ENCODE assay signal across 8 mouse cellular contexts in genomic region chr1:166360157-166360855, GRCm38 (mm10). TPM values are rescaled to one million over a fixed set of nuclear protein-coding genes. Genes with fewer than 3 reads are reported as not detected.
A peak's percentile ranks its signal among the peaks of the same experiment; 100 is the strongest.
DNase-seq lines count a peak whose midpoint lies in the region; ATAC-seq and TF ChIP-seq lines count a peak whose summit lies in the region.

No protein-coding gene starts in this region.

- no peak overlapping the region for H3K9ac ChIP-seq in embryonic facial prominence, embryonic 14.5 days (ENCODE audit: low read depth, low read length)
- no peak overlapping the region for H3K9ac ChIP-seq in liver, adult 2 months (ENCODE audit: low read depth, low read length)

- H3K79me2 ChIP-seq in liver, adult 2 months (ENCODE audit: control insufficient read depth, insufficient read depth, low read length), result no peaks in the 10 kb centered on the region
- no peaks in the 10 kb centered on the region for H3K79me2 ChIP-seq in myocyte (ENCODE audit: control insufficient read depth, insufficient read depth)

- no peaks in the 10 kb centered on the region for H3K27me3 ChIP-seq in embryonic facial prominence, embryonic 14.5 days (replicated peaks; ENCODE audit: control insufficient read depth, insufficient read depth, low read length)
- no peaks in the 10 kb centered on the region for H3K27me3 ChIP-seq in heart, embryonic 10.5 days (ENCODE audit: insufficient read depth, poor library complexity, severe bottlenecking)
- no peaks in the 10 kb centered on the region for H3K27me3 ChIP-seq in liver, adult 2 months (ENCODE audit: control insufficient read depth, insufficient read depth, low read length)
- H3K27me3 ChIP-seq in myocyte (ENCODE audit: control insufficient read depth, insufficient read depth, insufficient read length), result peaks cover 2% of the 10 kb centered on the region

- H3ac ChIP-seq in myocyte (ENCODE audit: control insufficient read depth, insufficient read length), result no peak overlapping the region

- H3K4me3 ChIP-seq in embryonic facial prominence, embryonic 14.5 days (ENCODE audit: low read depth, low read length), result no peak overlapping the region
- H3K4me3 ChIP-seq in heart, embryonic 10.5 days, result no peak overlapping the region
- no peak overlapping the region for H3K4me3 ChIP-seq in liver, adult 2 months (ENCODE audit: insufficient read depth, low read depth, low read length)
- H3K4me3 ChIP-seq in myocyte, result no peak overlapping the region

- no peak overlapping the region for H3K4me2 ChIP-seq in embryonic facial prominence, embryonic 14.5 days (ENCODE audit: low read depth, low read length)
- H3K4me2 ChIP-seq in myocyte (ENCODE audit: low read depth), result peak overlapping the region; percentile 39

- WGBS in embryonic facial prominence, embryonic 14.5 days, result 26% methylated on average over 14 of the region's 14 CpGs
- WGBS in heart, embryonic 10.5 days, result 28% methylated on average over 14 of the region's 14 CpGs
- WGBS in liver, adult 2 months, result 14% methylated on average over 14 of the region's 14 CpGs

- ATAC-seq in embryonic facial prominence, embryonic 14.5 days (ENCODE audit: low read depth), result peak; percentile 86

- TF ChIP-seq POLR2A in liver, adult 2 months (IDR thresholded peaks at IDR 0.05; ENCODE audit: extremely low read depth, insufficient read depth, low read length), result no peak
- no peak for TF ChIP-seq POLR2A in myocyte (IDR thresholded peaks at IDR 0.05; ENCODE audit: insufficient read length, low read depth)

- DNase-seq in A20 (ENCODE audit: low read depth, low spot score), result peak; percentile 85
- DNase-seq in adrenal gland, postnatal 25 days, result peak; percentile 92
- peak; percentile 68 for DNase-seq in embryonic facial prominence, embryonic 14.5 days (ENCODE audit: low spot score)
- peak; percentile 87 for DNase-seq in heart, embryonic 10.5 days (ENCODE audit: low spot score)
- peak; percentile 93 for DNase-seq in kidney, postnatal 10 days
- peak; percentile 83 for DNase-seq in liver, adult 2 months (ENCODE audit: extremely low read depth, low read depth, low spot score)
- peak; percentile 52 to 66 for DNase-seq in spleen, postnatal 36 days (ENCODE audit: low spot score in 2 of 2)

- peak; percentile 97 for TF ChIP-seq CTCF in liver, adult 2 months (IDR thresholded peaks at IDR 0.05; ENCODE audit: low read depth, low read length)

- H3K36me3 ChIP-seq in embryonic facial prominence, embryonic 14.5 days (ENCODE audit: control insufficient read depth, insufficient read depth, low read length), result no peaks in the 10 kb centered on the region
- no peaks in the 10 kb centered on the region for H3K36me3 ChIP-seq in heart, embryonic 10.5 days
- H3K36me3 ChIP-seq in liver, adult 2 months (ENCODE audit: control insufficient read depth, insufficient read depth, low read length), result no peaks in the 10 kb centered on the region
- no peaks in the 10 kb centered on the region for H3K36me3 ChIP-seq in myocyte (ENCODE audit: control insufficient read depth, insufficient read depth)

- H3K4me1 ChIP-seq in embryonic facial prominence, embryonic 14.5 days (ENCODE audit: control insufficient read depth, insufficient read depth, low read length), result no peaks in the 10 kb centered on the region
- no peaks in the 10 kb centered on the region for H3K4me1 ChIP-seq in heart, embryonic 10.5 days
- 0 out of 2 replicates have a peak, but pooled peaks cover 2% of the 10 kb centered on the region for H3K4me1 ChIP-seq in liver, adult 2 months (ENCODE audit: control insufficient read depth, insufficient read depth, low read length)

- no peak overlapping the region for H3K27ac ChIP-seq in embryonic facial prominence, embryonic 14.5 days (replicated peaks; ENCODE audit: low read depth, low read length)
- H3K27ac ChIP-seq in heart, embryonic 10.5 days, result no peak overlapping the region
- H3K27ac ChIP-seq in liver, adult 2 months (replicated peaks; ENCODE audit: insufficient read depth, low read depth, low read length), result no peak overlapping the region

- H3K9me3 ChIP-seq in embryonic facial prominence, embryonic 14.5 days (ENCODE audit: control insufficient read depth, low read length), result no peaks in the 10 kb centered on the region
- no peaks in the 10 kb centered on the region for H3K9me3 ChIP-seq in heart, embryonic 10.5 days

TF ChIP-seq in myocyte, 11 proteins besides CTCF, POLR2A, EP300 and RAD21:
- no peak for TF ChIP-seq POLR2AphosphoS2 (IDR thresholded peaks at IDR 0.05; ENCODE audit: insufficient read length, low read depth)
- no peak for TF ChIP-seq CEBPB (IDR thresholded peaks at IDR 0.05; ENCODE audit: insufficient read depth, poor library complexity, severe bottlenecking)
- no peak for TF ChIP-seq USF1 (IDR thresholded peaks at IDR 0.05; ENCODE audit: low read depth)
- no peak for TF ChIP-seq REST (IDR thresholded peaks at IDR 0.05; ENCODE audit: insufficient read depth, insufficient read length)
- no peak for TF ChIP-seq MYOD1 (IDR thresholded peaks at IDR 0.05; ENCODE audit: control insufficient read depth in 1 of 3, insufficient read length in 2 of 3, low read depth in 2 of 3)
- TF ChIP-seq SRF (IDR thresholded peaks at IDR 0.05; ENCODE audit: control insufficient read depth, insufficient read length, low read depth), result no peak
- TF ChIP-seq MAX (IDR thresholded peaks at IDR 0.05; ENCODE audit: low read depth), result no peak
- no peak for TF ChIP-seq E2F4 (IDR thresholded peaks at IDR 0.05; ENCODE audit: insufficient read depth)
- no peak for TF ChIP-seq TCF12 (IDR thresholded peaks at IDR 0.05; ENCODE audit: insufficient read depth, poor library complexity, severe bottlenecking)
- TF ChIP-seq TCF3 (IDR thresholded peaks at IDR 0.05; ENCODE audit: insufficient read length, low read depth), result no peak

RNA-seq across cellular contexts. Expression of gene Tada1, which starts 18.6 kb away (rescaled TPM):
- total RNA-seq in adrenal gland, postnatal 25 days (2021), result 19.5 and 23.5 TPM in 2 replicates
- polyA plus RNA-seq in embryonic facial prominence, embryonic 14.5 days (2014; fragmentation: Nextera tagmentation; extraction: Ambion mirVana), result 50.9 and 57.2 TPM in 2 replicates
- polyA plus RNA-seq in heart, embryonic 10.5 days (2016; fragmentation: Nextera tagmentation; extraction: Ambion mirVana), result 35.6 and 44.5 TPM in 2 replicates
- total RNA-seq in liver, adult 2 months (2014; rRNA removed), result 12.5 and 12.6 TPM in 2 replicates
- 8.1 and 11.8 TPM in 2 replicates for polyA plus RNA-seq in liver, adult 2 months (2012; rRNA removed)
- polyA plus RNA-seq in myocyte (2012; fragmentation: generic; extraction: Trizol), result 11.7 TPM

RNA-seq across cellular contexts. Expression of gene Pogk, which starts 49.4 kb away (rescaled TPM):
- total RNA-seq in adrenal gland, postnatal 25 days (2021), result 34.4 and 37.4 TPM in 2 replicates
- polyA plus RNA-seq in embryonic facial prominence, embryonic 14.5 days (2014; fragmentation: Nextera tagmentation; extraction: Ambion mirVana), result 17.3 and 19.0 TPM in 2 replicates
- polyA plus RNA-seq in heart, embryonic 10.5 days (2016; fragmentation: Nextera tagmentation; extraction: Ambion mirVana), result 11.9 and 12.7 TPM in 2 replicates
- 1.8 and 3.3 TPM in 2 replicates for total RNA-seq in liver, adult 2 months (2014; rRNA removed)
- 1.8 and 1.9 TPM in 2 replicates for polyA plus RNA-seq in liver, adult 2 months (2012; rRNA removed)
- polyA plus RNA-seq in myocyte (2012; fragmentation: generic; extraction: Trizol), result 6.2 TPM
